Mouse (Mus musculus) liver, postnatal 0 days (tissue): Measurements from ENCODE around the gene Fdxacb1.

Experiments
- CTCF ChIP-seq: sonication (generic); IDR thresholded peaks from 2 replicates; pipeline ENCODE4 v1.5.1; 2016; ENCODE audit warnings: antibody characterized with exemption, low read depth
- EP300 ChIP-seq: IDR thresholded peaks from 2 replicates; pipeline ENCODE4 v1.6.1; 2016; ENCODE audit warnings: antibody characterized with exemption, low read depth, mild to moderate bottlenecking

DNA sequence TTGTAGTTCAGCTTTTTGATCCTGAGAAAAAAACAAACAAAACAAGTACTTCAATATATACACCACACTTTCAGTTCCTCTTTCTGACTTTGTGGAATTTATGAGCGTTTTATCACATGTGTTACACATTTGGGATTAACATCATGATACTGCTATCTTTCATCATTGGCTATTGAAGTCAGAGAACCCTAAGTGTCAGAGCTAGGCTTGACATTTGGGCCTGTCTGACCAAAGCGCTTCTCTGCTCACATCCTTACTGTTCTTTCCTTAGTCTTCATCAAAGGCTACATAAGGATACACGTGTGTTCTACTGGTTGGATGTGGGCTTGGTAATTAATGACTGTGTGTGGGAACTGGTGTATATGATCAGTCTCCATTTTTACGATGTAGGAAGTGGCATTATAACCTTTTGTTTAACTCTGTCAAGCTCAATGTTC is 6.0 kb downstream of the Fdxacb1 start:
- no peak for TF ChIP-seq CTCF
- TF ChIP-seq EP300: no peak
